Mouse (Mus musculus) retina, postnatal 1 day (tissue): ENCODE measurements at regions not wholly inside any gene's neighbourhood (a gene's known extent, or its start where the extent isn't known, plus 50 kb on each side); places are given as distances from the start of the nearest gene placed in this dataset.

ENCODE experiments used
- DNase-seq: peaks from one replicate; pipeline ENCODE4 v3.0.0-alpha.2; 2012

DNA sequence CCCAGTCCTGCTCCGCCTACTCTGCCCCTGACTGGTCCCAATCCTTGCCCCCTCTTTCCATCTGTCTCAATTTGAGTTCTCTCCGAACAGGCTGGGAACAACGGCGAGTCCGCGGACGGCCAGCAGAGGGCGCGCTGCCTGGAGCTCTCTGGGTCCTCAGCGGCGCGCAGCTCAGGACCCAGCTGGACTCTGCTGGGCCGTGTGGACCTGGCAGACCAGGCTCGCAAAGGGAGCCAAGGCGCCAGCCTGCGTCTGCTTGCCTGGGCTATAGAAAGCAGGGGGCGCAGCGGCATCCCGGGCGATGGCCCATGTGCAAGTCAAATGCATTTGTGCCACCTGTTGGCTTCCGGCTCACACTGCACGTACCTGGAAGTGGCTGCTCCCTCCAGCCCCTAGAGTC, 100.0 kb upstream of the Irx4 start:
- DNase-seq = peak; percentile 91

DNA sequence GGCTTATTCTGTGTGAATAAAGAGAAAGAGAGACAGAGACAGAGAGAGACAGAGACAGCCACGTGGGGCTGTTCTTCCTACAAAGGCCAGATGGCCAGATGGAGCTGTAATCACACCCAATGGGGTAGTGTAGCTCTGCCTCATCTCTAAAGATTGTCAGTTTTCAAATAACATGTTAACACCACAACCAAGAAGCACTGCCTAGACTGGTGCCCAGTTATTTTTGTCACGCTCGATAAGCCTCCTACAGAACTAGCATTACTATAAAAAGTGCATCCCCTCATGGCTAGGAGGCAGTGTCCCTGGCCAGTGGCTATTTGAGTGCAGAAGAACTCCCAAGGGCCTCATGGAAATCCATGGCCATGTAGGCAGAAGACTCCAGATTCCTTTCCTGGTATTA, 90.0 kb upstream of the Irx4 start:
- DNase-seq = no peak

DNA sequence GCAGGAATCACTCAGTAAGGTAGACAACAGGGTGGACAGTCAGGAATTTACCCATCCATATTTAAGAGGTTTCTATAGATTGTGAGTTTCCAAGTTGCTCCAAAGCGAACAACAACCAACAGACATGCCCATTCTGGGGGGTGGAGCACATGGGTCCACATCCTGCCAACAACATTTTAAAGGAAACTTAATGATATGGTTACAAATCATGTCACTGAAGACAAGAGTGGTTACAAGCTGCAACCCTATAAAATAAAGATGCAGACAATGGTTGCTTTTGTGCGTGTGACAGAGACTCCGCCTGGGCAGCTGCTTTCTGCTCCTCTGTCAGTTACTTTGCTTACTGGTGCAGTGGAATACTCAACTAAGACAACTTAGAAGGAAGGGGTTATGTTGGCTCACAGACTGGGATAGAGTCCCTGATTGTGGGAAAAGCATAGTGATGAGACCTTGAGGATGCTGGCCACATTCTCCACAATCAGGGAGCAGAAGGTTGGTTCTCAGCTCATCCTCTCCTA, 52.3 kb upstream of the Irx4 start:
- DNase-seq = no peak
